Mouse (Mus musculus) spleen, adult 2 months (tissue): ENCODE results near the gene Gp6. TPM values are rescaled to one million over a fixed set of nuclear protein-coding genes. Genes with fewer than 3 reads are reported as not detected.

Experiments used
- DNase-seq, 2 experiments: peaks; one replicate each; pipeline versions ENCODE4 v3.0.0 to v3.0.0-alpha.2; 2012 to 2021; ENCODE audit warnings: low spot score in 2 of 2, low read depth in 1 of 2
- H3K27ac ChIP-seq: fragments of 200-500 bp; 2 replicates; pipeline ENCODE4 v1.5.1; 2012; ENCODE audit warnings: low read length, inconsistent platforms; ENCODE audit not compliant: insufficient read depth
- H3K27me3 ChIP-seq: fragments of 200-500 bp; 2 replicates; pipeline ENCODE4 v1.6.1; 2012; ENCODE audit warnings: mild to moderate bottlenecking, moderate library complexity, low read length, inconsistent platforms; ENCODE audit not compliant: control insufficient read depth, insufficient read depth
- H3K36me3 ChIP-seq: fragments of 200-500 bp; 2 replicates; pipeline ENCODE4 v1.6.1; 2012; ENCODE audit warnings: mild to moderate bottlenecking, low read length, inconsistent platforms; ENCODE audit not compliant: control insufficient read depth, insufficient read depth
- H3K4me1 ChIP-seq: fragments of 200-500 bp; 2 replicates; pipeline ENCODE4 v1.6.1; 2011; ENCODE audit warnings: inconsistent platforms; ENCODE audit not compliant: control insufficient read depth, insufficient read depth, insufficient read length
- H3K4me3 ChIP-seq: fragments of 200-500 bp; 2 replicates; pipeline ENCODE4 v1.5.1; 2011; ENCODE audit warnings: mild to moderate bottlenecking, inconsistent platforms; ENCODE audit not compliant: insufficient read depth, insufficient read length; ENCODE audit errors: extremely low read depth
- CTCF ChIP-seq: fragments of 200-500 bp; IDR thresholded peaks from 2 replicates; pipeline ENCODE4 v1.5.1; 2011; ENCODE audit warnings: mild to moderate bottlenecking, inconsistent platforms; ENCODE audit not compliant: insufficient read depth, insufficient read length, insufficient replicate concordance; ENCODE audit errors: extremely low read depth
- POLR2A ChIP-seq: fragments of 200-500 bp; IDR thresholded peaks from 2 replicates; pipeline ENCODE4 v1.6.1; 2011; ENCODE audit warnings: low read depth, low read length, inconsistent platforms
- WGBS: fragments of 180-500 bp; shearing (Covaris S2); methylation state at CpG from one replicate; pipeline ENCODE4 v1.1.7; 2018; 5-methylcytosine and 5-hydroxymethylcytosine counted together
- polyA plus RNA-seq: library from polyadenylated mRNA; depleted of rRNA; stranded (reverse); fragments of >200 nt; gene quantifications from 2 replicates; pipeline ENCODE4 v1.2.3, GENCODE M21; 2012; rRNA removed

The Gp6 gene
- polyA plus RNA-seq, 1 experiment = 3.2 TPM

DNA sequence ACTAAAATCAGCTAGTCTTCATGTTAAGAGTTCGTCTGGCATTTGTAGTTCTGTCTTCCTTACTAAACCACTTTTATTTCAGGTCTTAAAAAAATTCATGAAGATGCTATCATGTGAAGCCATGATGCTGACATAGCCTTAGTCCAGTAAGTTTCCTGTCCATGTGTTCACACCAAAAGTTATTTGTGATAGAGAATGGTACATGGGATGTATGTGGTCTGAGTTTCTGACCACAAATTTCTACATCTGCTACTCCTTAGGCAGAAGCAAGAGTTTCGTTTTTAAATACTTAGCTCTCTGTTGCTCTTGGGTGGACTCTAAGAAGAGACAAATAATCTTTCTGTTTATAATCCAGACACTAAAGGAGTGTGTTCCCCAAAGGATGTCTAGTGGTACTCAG lies 74.2 kb downstream of the Gp6 start:
- no peak for DNase-seq
- no peak overlapping the region for H3K4me3 ChIP-seq
- no peaks in the 10 kb centered on the region for H3K4me1 ChIP-seq
- WGBS = 38% methylated on average over 2 of the region's 2 CpGs
- TF ChIP-seq POLR2A (no peak), CTCF (no peak)
- H3K36me3 ChIP-seq = no peaks in the 10 kb centered on the region
- no peaks in the 10 kb centered on the region for H3K27me3 ChIP-seq
- H3K27ac ChIP-seq = no peak overlapping the region

Other genes starting within 250 kb of the Gp6 start
- 9.9 and 13.7 TPM in 2 replicates for gene Leng9, start 247.4 kb downstream of the Gp6 start, polyA plus RNA-seq
- gene Cdc42ep5, start 232.9 kb downstream of the Gp6 start, polyA plus RNA-seq = 13.2 and 19.2 TPM in 2 replicates
- gene Lilra5, start 160.0 kb downstream of the Gp6 start, polyA plus RNA-seq = 0.52 and 1.5 TPM in 2 replicates
- gene Ncr1, start 60.0 kb downstream of the Gp6 start, polyA plus RNA-seq = 5.0 and 5.7 TPM in 2 replicates
- 6.4 and 7.8 TPM in 2 replicates for gene Rdh13, start 47.9 kb upstream of the Gp6 start, polyA plus RNA-seq
- 0.12 and 0.18 TPM in 2 replicates for gene Eps8l1, start 62.9 kb upstream of the Gp6 start, polyA plus RNA-seq
- gene Ppp1r12c, start 103.9 kb upstream of the Gp6 start, polyA plus RNA-seq = 92.6 and 98.8 TPM in 2 replicates
- 0.34 and 0.53 TPM in 2 replicates for gene Tnnt1, start 118.6 kb upstream of the Gp6 start, polyA plus RNA-seq
- gene Tnni3, start 126.5 kb upstream of the Gp6 start, polyA plus RNA-seq = 5.3 and 5.5 TPM in 2 replicates
- 9.6 and 10.4 TPM in 2 replicates for gene Dnaaf3, start 134.7 kb upstream of the Gp6 start, polyA plus RNA-seq
- 0.21 and 0.34 TPM in 2 replicates for gene Syt5, start 149.8 kb upstream of the Gp6 start, polyA plus RNA-seq
- gene Ptprh, start 206.3 kb upstream of the Gp6 start, polyA plus RNA-seq = 0.07 and 0.11 TPM in 2 replicates
- 31.9 and 32.7 TPM in 2 replicates for gene Tmem86b, start 233.7 kb upstream of the Gp6 start, polyA plus RNA-seq